Mouse (Mus musculus) forebrain, embryonic 11.5 days (tissue): Measurements from ENCODE around the gene Slc2a9. TPM values are rescaled to one million over a fixed set of nuclear protein-coding genes. Genes with fewer than 3 reads are reported as not detected.
A peak's percentile ranks its signal among the peaks of the same experiment; 100 is the strongest.

Experiments
- ATAC-seq: fragments of 200-750 bp; cut with Nextera tagmentation; replicated peaks from 2 replicates; pipeline ENCODE4 v1.8.0; 2017; ENCODE audit warnings: moderate TSS enrichment; ENCODE audit not compliant: low FRiP score
- DNase-seq: peaks from one replicate; pipeline ENCODE4 v3.0.0-alpha.2; 2017; ENCODE audit warnings: low spot score
- H3K27ac ChIP-seq: fragments of 300-500 bp; sonication (generic); 2 replicates; pipeline ENCODE4 v1.5.1; 2014; ENCODE audit warnings: low read depth, low read length
- H3K27me3 ChIP-seq: fragments of 300-500 bp; sonication (generic); 2 replicates; pipeline ENCODE4 v1.6.1; 2014; ENCODE audit warnings: mild to moderate bottlenecking, low read length, mixed read lengths; ENCODE audit not compliant: control insufficient read depth, insufficient read depth
- H3K36me3 ChIP-seq: fragments of 300-500 bp; sonication (generic); 2 replicates; pipeline ENCODE4 v1.6.1; 2014; ENCODE audit warnings: mild to moderate bottlenecking, low read length, moderate library complexity, mixed read lengths; ENCODE audit not compliant: control insufficient read depth, insufficient read depth
- H3K4me1 ChIP-seq: fragments of 300-500 bp; sonication (generic); replicated peaks from 2 replicates; pipeline ENCODE4 v1.6.1; 2014; ENCODE audit warnings: low read length, mixed read lengths; ENCODE audit not compliant: control insufficient read depth, insufficient read depth
- H3K4me2 ChIP-seq: fragments of 300-500 bp; sonication (generic); 2 replicates; pipeline ENCODE4 v1.6.1; 2014; ENCODE audit warnings: low read depth, mild to moderate bottlenecking, low read length, moderate library complexity, mixed read lengths; ENCODE audit not compliant: severe bottlenecking
- H3K4me3 ChIP-seq: fragments of 300-500 bp; sonication (generic); 2 replicates; pipeline ENCODE4 v1.5.1; 2014; ENCODE audit warnings: low read depth, low read length
- H3K9ac ChIP-seq: fragments of 300-500 bp; sonication (generic); 2 replicates; pipeline ENCODE4 v1.6.1; 2014; ENCODE audit warnings: low read length
- H3K9me3 ChIP-seq: fragments of 300-500 bp; sonication (generic); 2 replicates; pipeline ENCODE4 v1.6.1; 2016; ENCODE audit warnings: low read length, mixed read lengths; ENCODE audit not compliant: control insufficient read depth
- WGBS: fragments of 180-500 bp; shearing (Covaris S2); extraction: QIAGEN DNeasy Blood & Tissue Kit; methylation state at CpG from one replicate; pipeline ENCODE4 v1.1.7; 2014; 5-methylcytosine and 5-hydroxymethylcytosine counted together
- polyA plus RNA-seq: library from polyadenylated mRNA; unstranded; fragments of >200 nt; fragmentation: Nextera tagmentation; extraction: Ambion mirVana; gene quantifications from 2 replicates; pipeline ENCODE4 v1.2.1, GENCODE M21; 2014

Slc2a9 gene
- polyA plus RNA-seq, 1 experiment from 2014 or later, result 0.37 TPM

DNA sequence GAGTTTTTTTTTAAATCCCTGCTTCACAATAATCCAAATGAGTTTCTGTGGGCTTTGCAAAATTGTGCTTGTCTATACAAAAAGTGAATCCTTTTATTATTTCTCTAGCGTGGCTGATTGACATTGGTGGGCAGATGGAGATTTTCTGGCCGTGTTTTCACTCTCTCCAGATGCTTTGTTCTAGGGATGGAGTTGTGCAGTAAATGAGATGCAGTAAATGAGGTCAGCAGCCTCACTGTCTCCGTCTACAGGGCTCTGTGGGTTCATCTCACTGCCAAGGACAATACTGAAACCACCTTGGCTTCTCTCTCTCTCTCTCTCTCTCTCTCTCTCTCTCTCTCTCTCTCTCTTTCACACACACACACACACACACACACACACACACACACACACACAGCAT is 99.3 kb downstream of the Slc2a9 start:
- DNase-seq, result no peak
- no peak for ATAC-seq

DNA sequence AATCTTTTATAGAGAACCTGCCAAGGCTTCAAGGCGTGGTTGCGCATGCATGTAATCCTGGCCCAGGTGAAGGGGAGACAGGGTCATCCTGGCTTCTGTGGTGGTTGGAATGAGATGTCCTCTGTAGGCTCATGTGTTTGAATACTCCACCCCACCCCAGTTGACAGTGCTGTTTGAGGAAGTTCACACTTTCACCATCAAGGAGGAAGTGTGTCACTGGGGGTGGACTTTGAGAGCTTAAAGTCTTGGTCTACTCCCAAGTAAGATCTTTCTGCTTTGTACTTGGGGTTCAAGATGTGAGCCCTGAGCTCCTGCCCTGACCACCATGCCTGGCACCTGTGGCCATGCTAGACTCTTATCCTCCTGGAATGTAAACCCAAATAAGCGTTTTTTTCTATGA is 100.7 kb downstream of the Slc2a9 start:
- WGBS, result 90% methylated on average over 3 of the region's 3 CpGs
- Histone ChIP-seq H3K4me1 (no peaks in the 10 kb centered on the region), H3K9me3 (no peaks in the 10 kb centered on the region), H3K36me3 (no peaks in the 10 kb centered on the region), H3K27me3 (no peaks in the 10 kb centered on the region), H3K4me2 (no peak overlapping the region), H3K4me3 (no peak overlapping the region), H3K27ac (no peak overlapping the region), H3K9ac (no peak overlapping the region)
- no peak for DNase-seq
- no peak for ATAC-seq

More for the DNA sequence above, 99.3 kb downstream of the Slc2a9 start:
- Histone ChIP-seq H3K36me3 (no peaks in the 10 kb centered on the region), H3K27me3 (no peaks in the 10 kb centered on the region), H3K9me3 (no peaks in the 10 kb centered on the region), H3K4me2 (no peak overlapping the region), H3K4me1 (no peaks in the 10 kb centered on the region), H3K27ac (no peak overlapping the region), H3K4me3 (no peak overlapping the region), H3K9ac (no peak overlapping the region)
- 43% methylated on average over 3 of the region's 3 CpGs for WGBS

DNA sequence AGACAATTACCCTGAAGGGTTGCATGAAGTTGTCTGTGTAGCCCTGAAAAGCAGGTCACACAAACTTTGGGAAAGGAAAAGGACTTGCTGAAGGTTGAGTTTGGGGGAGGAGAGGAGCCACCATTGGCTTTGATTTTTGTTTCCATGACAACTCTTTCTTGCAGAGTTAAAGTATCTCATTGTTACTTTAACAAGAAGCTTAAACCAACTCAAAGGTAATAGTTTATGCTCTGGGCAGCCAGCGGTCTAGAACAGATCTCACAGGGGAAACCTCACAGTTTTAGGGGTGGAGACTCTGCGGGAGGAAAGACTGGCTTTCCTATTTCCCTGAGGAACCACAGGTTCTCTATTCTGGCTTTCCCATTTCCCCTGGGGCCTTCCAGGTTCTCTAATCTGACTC is 114.1 kb downstream of the Slc2a9 start:
- Histone ChIP-seq H3K4me2 (peak overlapping the region; percentile 5; the same call in 1 of the 2 replicates), H3K27me3 (no peaks in the 10 kb centered on the region), H3K27ac (no peak overlapping the region), H3K4me3 (no peak overlapping the region), H3K9ac (no peak overlapping the region), H3K4me1 (peaks cover 7% of the 10 kb centered on the region), H3K9me3 (no peaks in the 10 kb centered on the region), H3K36me3 (no peaks in the 10 kb centered on the region)
- DNase-seq (no peak), ATAC-seq (0 out of 2 replicates have a peak, but pooled peaks have one; percentile 43)
- 13% methylated on average over 2 of the region's 2 CpGs for WGBS

GRCm38 (mm10) chr5:38388420-38388823 is 114.5 kb downstream of the Slc2a9 start:
- peak; percentile 60 for ATAC-seq

GRCm38 (mm10) chr5:38379970-38380369 is 123.0 kb downstream of the Slc2a9 start:
- no peak for ATAC-seq
- no peaks in the 10 kb centered on the region for H3K27me3 ChIP-seq
- H3K27ac ChIP-seq, result no peak overlapping the region
- H3K4me3 ChIP-seq, result no peak overlapping the region
- H3K4me2 ChIP-seq, result no peak overlapping the region
- no peaks in the 10 kb centered on the region for H3K36me3 ChIP-seq
- DNase-seq, result no peak
- H3K4me1 ChIP-seq, result no peaks in the 10 kb centered on the region
- WGBS, result 94% methylated on average over 5 of the region's 5 CpGs
- no peak overlapping the region for H3K9ac ChIP-seq
- no peaks in the 10 kb centered on the region for H3K9me3 ChIP-seq

More at GRCm38 (mm10) chr5:38388420-38388823, 114.5 kb downstream of the Slc2a9 start:
- Histone ChIP-seq H3K9me3 (no peaks in the 10 kb centered on the region), H3K9ac (no peak overlapping the region), H3K4me2 (peak overlapping the region; percentile 5; the same call in 1 of the 2 replicates), H3K27ac (no peak overlapping the region), H3K36me3 (no peaks in the 10 kb centered on the region), H3K4me1 (peaks cover 7% of the 10 kb centered on the region), H3K27me3 (no peaks in the 10 kb centered on the region), H3K4me3 (no peak overlapping the region)
- peak; percentile 54 for DNase-seq
- WGBS, result 23% methylated on average over 10 of the region's 10 CpGs

DNA sequence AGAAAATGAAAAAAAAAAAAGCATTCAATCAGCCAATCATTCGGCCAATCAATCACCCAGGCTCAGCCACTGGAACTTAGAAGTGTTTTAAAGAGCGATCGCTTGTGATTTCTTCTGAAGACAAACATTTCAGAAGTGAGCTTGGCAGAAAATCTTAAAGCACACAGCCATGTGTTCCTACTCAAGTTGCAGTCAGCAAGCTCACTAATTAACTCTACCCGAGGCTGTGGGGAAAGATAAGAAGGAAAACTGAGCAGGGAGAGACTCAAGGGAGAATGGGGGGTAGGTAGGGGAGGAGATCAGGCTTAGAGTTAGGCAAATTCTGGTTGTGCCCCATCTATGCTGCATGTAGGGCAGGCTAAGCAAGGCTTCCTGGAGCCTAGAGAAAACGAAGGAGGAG is 130.6 kb downstream of the Slc2a9 start:
- H3K9ac ChIP-seq, result no peak overlapping the region
- no peak overlapping the region for H3K27ac ChIP-seq
- no peaks in the 10 kb centered on the region for H3K4me1 ChIP-seq
- no peak overlapping the region for H3K4me2 ChIP-seq
- no peaks in the 10 kb centered on the region for H3K36me3 ChIP-seq
- H3K27me3 ChIP-seq, result no peaks in the 10 kb centered on the region
- WGBS, result 52% methylated on average over 5 of the region's 5 CpGs
- no peak for DNase-seq
- no peaks in the 10 kb centered on the region for H3K9me3 ChIP-seq
- ATAC-seq, result no peak
- H3K4me3 ChIP-seq, result no peak overlapping the region

- Histone ChIP-seq H3K4me3 (no peak overlapping the region), H3K27ac (no peak overlapping the region), H3K27me3 (no peaks in the 10 kb centered on the region), H3K4me1 (peaks cover 8% of the 10 kb centered on the region), H3K4me2 (no peak overlapping the region), H3K9me3 (no peaks in the 10 kb centered on the region), H3K36me3 (no peaks in the 10 kb centered on the region), H3K9ac (no peak overlapping the region)
- ATAC-seq, result no peak
- WGBS, result 100% methylated on average over 1 of the region's 1 CpGs
- no peak for DNase-seq
Observed at GRCm38 (mm10) chr5:38371308-38371707, 131.6 kb downstream of the Slc2a9 start.

DNA sequence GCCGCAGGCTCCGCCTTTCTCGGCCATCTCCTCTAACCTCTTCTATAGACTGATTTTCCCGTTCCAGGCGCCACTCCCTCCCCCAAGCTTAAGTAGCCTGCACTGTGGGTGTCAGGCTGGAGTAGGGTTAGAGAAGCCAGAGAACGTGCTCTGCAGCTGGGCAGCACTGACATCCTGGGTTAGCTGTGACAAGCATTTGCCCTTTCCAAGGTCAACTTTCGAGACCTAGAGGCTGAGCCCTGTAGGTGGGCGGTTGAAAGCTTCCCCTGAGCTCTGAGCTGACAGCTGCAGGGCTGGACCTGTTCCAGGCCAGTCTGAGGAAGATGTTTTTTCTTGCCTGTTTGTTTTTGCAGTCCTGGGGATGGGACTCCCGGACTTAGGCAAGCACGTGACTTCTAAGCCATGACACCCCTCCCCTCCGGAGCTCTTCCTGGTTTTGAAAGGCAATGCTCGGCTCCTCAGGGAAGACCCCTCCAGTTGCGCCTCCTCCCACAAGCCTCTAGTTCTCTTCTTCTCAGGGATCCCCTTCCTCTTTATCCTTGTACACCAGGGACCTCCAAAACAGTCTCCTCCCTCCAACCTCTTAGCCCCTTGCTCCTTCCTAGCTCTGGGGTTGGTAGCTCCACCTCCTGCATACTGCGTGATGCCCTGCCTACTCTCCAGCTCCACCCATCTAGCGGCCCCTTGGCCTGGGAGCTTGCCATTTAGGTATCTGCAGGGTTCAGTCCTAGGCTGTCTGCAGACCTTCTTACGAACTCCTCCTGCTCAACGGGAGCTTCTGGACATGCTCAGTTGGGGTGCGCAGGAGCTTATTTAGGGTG is 136.1 kb downstream of the Slc2a9 start:
- 7% methylated on average over 18 of the region's 18 CpGs for WGBS
- Histone ChIP-seq H3K4me2 (peak overlapping the region; percentile 49), H3K9me3 (no peaks in the 10 kb centered on the region), H3K9ac (no peak overlapping the region), H3K27ac (no peak overlapping the region), H3K36me3 (no peaks in the 10 kb centered on the region), H3K27me3 (no peaks in the 10 kb centered on the region), H3K4me3 (peak overlapping the region; percentile 17), H3K4me1 (peaks cover 9% of the 10 kb centered on the region)
- ATAC-seq (peak; percentile 61), DNase-seq (no peak)

GRCm38 (mm10) chr5:38365521-38365920 is 137.4 kb downstream of the Slc2a9 start:
- Histone ChIP-seq H3K27me3 (no peaks in the 10 kb centered on the region), H3K9ac (no peak overlapping the region), H3K36me3 (no peaks in the 10 kb centered on the region), H3K27ac (no peak overlapping the region), H3K4me1 (peaks cover 9% of the 10 kb centered on the region), H3K4me3 (no peak overlapping the region), H3K4me2 (no peak overlapping the region), H3K9me3 (no peaks in the 10 kb centered on the region)
- no peak for DNase-seq
- ATAC-seq, result no peak
- WGBS, result 33% methylated on average over 2 of the region's 2 CpGs
